Mouse (Mus musculus) CH12.LX (cell line): ENCODE results near the gene Tbx6. TPM values are rescaled to one million over a fixed set of nuclear protein-coding genes. Genes with fewer than 3 reads are reported as not detected.
A peak's percentile ranks its signal among the peaks of the same experiment; 100 is the strongest.

Experiments used
- DNase-seq: peaks from one replicate; pipeline ENCODE4 v3.0.0-alpha.2; 2013; ENCODE audit errors: extremely low read depth
- H3K27ac ChIP-seq: 2 replicates; pipeline ENCODE4 v1.5.1; 2012; ENCODE audit warnings: low read depth, mild to moderate bottlenecking, control low read depth, moderate library complexity; ENCODE audit not compliant: insufficient read depth
- H3K27me3 ChIP-seq: replicated peaks from 2 replicates; pipeline ENCODE3; 2012; ENCODE audit warnings: inconsistent platforms
- H3K36me3 ChIP-seq, 2 experiments: replicated peaks in 1 of 2; 2 replicates each; pipeline versions ENCODE3 to v1.6.1; 2012; ENCODE audit warnings: inconsistent platforms in 1 of 2, low read length in 1 of 2, mild to moderate bottlenecking in 1 of 2, mixed read lengths in 1 of 2, moderate library complexity in 1 of 2; ENCODE audit not compliant: control insufficient read depth in 1 of 2, insufficient read depth in 1 of 2
- H3K4me1 ChIP-seq, 2 experiments: 2 replicates each; pipeline ENCODE4 v1.6.1; 2012; ENCODE audit warnings: inconsistent platforms in 1 of 2, moderate library complexity in 1 of 2; ENCODE audit not compliant: insufficient read depth in 2 of 2, control insufficient read depth in 1 of 2
- H3K4me2 ChIP-seq: 2 replicates; pipeline ENCODE4 v1.6.1; 2012; ENCODE audit warnings: low read depth, mild to moderate bottlenecking, control low read depth; ENCODE audit not compliant: poor library complexity, insufficient read depth, severe bottlenecking
- H3K4me3 ChIP-seq, 3 experiments: fragments of 150-350 bp in 1 of 3; sonication (generic) in 1 of 3; replicated peaks in 1 of 3; 2 replicates each; pipeline versions ENCODE3 to v1.5.1; 2011 to 2012; ENCODE audit warnings: low read depth in 2 of 3, low read length in 2 of 3, mild to moderate bottlenecking in 2 of 3, moderate library complexity in 2 of 3, control low read depth in 1 of 3, improper control_type of control experiment in 1 of 3, inconsistent platforms in 1 of 3, mixed read lengths in 1 of 3; ENCODE audit not compliant: poor library complexity in 1 of 3
- H3K79me2 ChIP-seq: replicated peaks from 2 replicates; pipeline ENCODE4 v1.6.1; 2012; ENCODE audit warnings: mild to moderate bottlenecking, moderate library complexity; ENCODE audit not compliant: control insufficient read depth, poor library complexity, insufficient read depth, severe bottlenecking; ENCODE audit errors: extremely low read depth
- H3K9ac ChIP-seq: 2 replicates; pipeline ENCODE4 v1.6.1; 2012; ENCODE audit warnings: low read depth, mild to moderate bottlenecking, control low read depth, moderate library complexity; ENCODE audit not compliant: insufficient read depth
- H3K9me3 ChIP-seq: replicated peaks from 2 replicates; pipeline ENCODE3; 2012; ENCODE audit warnings: low read length, inconsistent platforms, mixed read lengths
- CTCF ChIP-seq, 2 experiments: IDR thresholded peaks in 1 of 2; conservative IDR thresholded peaks in 1 of 2; 2 replicates each; pipeline ENCODE4 v1.5.1; 2011 to 2012; ENCODE audit warnings: low read depth in 2 of 2, low read length in 2 of 2, improper control_type of control experiment in 1 of 2, inconsistent platforms in 1 of 2, mild to moderate bottlenecking in 1 of 2, moderate library complexity in 1 of 2
- JUN ChIP-seq: IDR thresholded peaks from 2 replicates; pipeline ENCODE4 v1.6.1; 2011; ENCODE audit warnings: low read depth, mild to moderate bottlenecking, low read length, improper control_type of control experiment, moderate library complexity; ENCODE audit not compliant: insufficient read depth
- MAFK ChIP-seq: IDR thresholded peaks from 2 replicates; pipeline ENCODE4 v1.6.1; 2011; ENCODE audit warnings: low read length, improper control_type of control experiment; ENCODE audit not compliant: insufficient replicate concordance
- MAX ChIP-seq: IDR thresholded peaks from 2 replicates; pipeline ENCODE4 v1.6.1; 2011; ENCODE audit warnings: low read length, improper control_type of control experiment
- MEF2A ChIP-seq: IDR thresholded peaks from 2 replicates; pipeline ENCODE4 v1.6.1; 2014; ENCODE audit warnings: low read depth, mild to moderate bottlenecking, inconsistent platforms, low read length, improper control_type of control experiment, borderline replicate concordance
- MYC ChIP-seq: IDR thresholded peaks from 2 replicates; pipeline ENCODE4 v1.6.1; 2011; ENCODE audit warnings: low read depth, mild to moderate bottlenecking, improper control_type of control experiment, low read length
- NELFE ChIP-seq: IDR thresholded peaks from 2 replicates; pipeline ENCODE4 v1.6.1; 2011; ENCODE audit warnings: low read depth, low read length, improper control_type of control experiment
- NRF1 ChIP-seq: IDR thresholded peaks from 2 replicates; pipeline ENCODE4 v1.6.1; 2014; ENCODE audit warnings: low read depth, mild to moderate bottlenecking, inconsistent platforms, low read length, improper control_type of control experiment, moderate library complexity
- POLR2AphosphoS2 ChIP-seq: IDR thresholded peaks from 2 replicates; pipeline ENCODE4 v1.6.1; 2011; ENCODE audit warnings: low read depth, low read length, improper control_type of control experiment
- ZMIZ1 ChIP-seq: IDR thresholded peaks from 2 replicates; pipeline ENCODE4 v1.6.1; 2012; ENCODE audit warnings: low read depth, mild to moderate bottlenecking, inconsistent platforms, low read length, improper control_type of control experiment
- ZNF384 ChIP-seq: IDR thresholded peaks from 2 replicates; pipeline ENCODE4 v1.6.1; 2012; ENCODE audit warnings: low read depth, low read length, improper control_type of control experiment, inconsistent platforms
- dilution Hi-C: fragments of 300-500 bp; cut with MboI; formaldehyde crosslinking; loops from 2 replicates; pipeline ENCODE4 v1.14.3; 2020; ENCODE audit warnings: low sequenced_read_pairs; ENCODE audit not compliant: extremely low pct_unique_long_range_greater_than_20kb, extremely low pct_ligation_motif_present
- in situ Hi-C: fragments of 300-500 bp; cut with MboI; formaldehyde crosslinking; loops from 3 replicates; pipeline ENCODE4 v1.14.3; 2019; ENCODE audit warnings: low sequenced_read_pairs, low pct_ligation_motif_present, low pct_unique_long_range_greater_than_20kb, mixed read lengths
- polyA plus RNA-seq: library from polyadenylated mRNA; unstranded; fragments of >175 nt; gene quantifications from 2 replicates; pipeline ENCODE4 v1.2.1, GENCODE M21; 2012; ENCODE audit warnings: low read depth; ENCODE audit not compliant: insufficient read length
- total RNA-seq, 2 experiments: library from RNA; depleted of rRNA; stranded (reverse); fragments of 300-350 nt in 1 of 2; fragments of >200 nt in 1 of 2; gene quantifications; 2 replicates each; pipeline ENCODE4 v1.2.3; 2012 to 2014

Gene Tbx6
- total and polyA plus RNA-seq, 3 experiments: 12.8 to 31.5 (median 15.8) TPM

GRCm38 (mm10) chr7:126794271-126794605 is 13.0 kb downstream of the Tbx6 start:
- no peak overlapping the region for H3K4me3 ChIP-seq
- no peaks in the 10 kb centered on the region for H3K27me3 ChIP-seq
- H3K4me2 ChIP-seq: no peak overlapping the region
- no peaks in the 10 kb centered on the region for H3K9me3 ChIP-seq
- peaks cover 7 to 59% of the 10 kb centered on the region in 2 experiments for H3K4me1 ChIP-seq
- in situ Hi-C loops: no loop called here
- H3K27ac ChIP-seq: no peak overlapping the region
- H3K9ac ChIP-seq: no peak overlapping the region
- TF ChIP-seq MAFK: no peak
- no peak for TF ChIP-seq MAX
- no peak for TF ChIP-seq ZMIZ1
- peak; percentile 62; the same call in 1 of the 2 replicates for TF ChIP-seq POLR2AphosphoS2
- no peak for DNase-seq
- H3K79me2 ChIP-seq: peaks cover 52% of the 10 kb centered on the region
- H3K36me3 ChIP-seq: peaks cover 40 to 59% of the 10 kb centered on the region in 2 experiments
- dilution Hi-C loops: no loop called here

- no peak overlapping the region for H3K4me2 ChIP-seq
- H3K9ac ChIP-seq: no peak overlapping the region
- peaks cover 6 to 59% of the 10 kb centered on the region in 2 experiments; a peak in 3 of 4 replicates for H3K4me1 ChIP-seq
- peaks cover 40% of the 10 kb centered on the region for H3K79me2 ChIP-seq
- DNase-seq: no peak
- H3K9me3 ChIP-seq: no peaks in the 10 kb centered on the region
- no peaks in the 10 kb centered on the region for H3K27me3 ChIP-seq
- in situ Hi-C loops (no loop called here), dilution Hi-C loops (no loop called here)
- TF ChIP-seq MYC (no peak), NRF1 (no peak), MEF2A (no peak), CTCF (conservative IDR thresholded peaks at IDR 0.05 in 1 of 2, IDR thresholded peaks at IDR 0.05 in 1 of 2; ENCODE audit: low read depth in 2 of 2, low read length in 2 of 2) (peak in 1 of 2 experiments; percentile 39; a peak in 2 of 4 replicates), ZNF384 (no peak), JUN (no peak), NELFE (no peak)
- peak overlapping the region in 1 of 3 experiments; percentile 2 for H3K4me3 ChIP-seq
- peaks cover 30 to 48% of the 10 kb centered on the region in 2 experiments for H3K36me3 ChIP-seq
- no peak overlapping the region for H3K27ac ChIP-seq
These were observed 14.4 kb downstream of the Tbx6 start for GRCm38 (mm10) chr7:126795387-126796317.
